Mouse (Mus musculus): ENCODE data around the gene Gck. TPM values are rescaled to one million over a fixed set of nuclear protein-coding genes. Genes with fewer than 3 reads are reported as not detected.

Gck gene
- polyA plus RNA-seq, 1 experiment from 2014 or later, result 1.3 TPM

GRCm38 (mm10) chr11:5862394-5863105, 87.3 kb downstream of the Gck start:
- no peak for ATAC-seq
- TF ChIP-seq CTCF (IDR thresholded peaks at IDR 0.05; ENCODE audit: low read depth) (no peak), EP300 (IDR thresholded peaks at IDR 0.05; ENCODE audit: low read depth) (no peak)
- peaks cover 8% of the 10 kb centered on the region for H3K4me1 ChIP-seq (ENCODE audit: insufficient read depth)
- H3K27me3 ChIP-seq (ENCODE audit: insufficient read depth, low read length), result peaks cover 18% of the 10 kb centered on the region
- no peaks in the 10 kb centered on the region for H3K36me3 ChIP-seq (replicated peaks; ENCODE audit: insufficient read depth, low read length)
- no peak overlapping the region; the same call in 1 of the 2 replicates for H3K9ac ChIP-seq (replicated peaks)
- DNase-seq, result no peak
- H3K4me3 ChIP-seq (ENCODE audit: low read depth, low read length), result peak overlapping the region; percentile 42
- no peak overlapping the region for H3K27ac ChIP-seq (ENCODE audit: low read depth)
- H3K4me2 ChIP-seq (ENCODE audit: low read depth, low read length), result peak overlapping the region; percentile 61
- WGBS (ENCODE audit: insufficient replicate concordance), result 16% methylated on average over 15 of the region's 15 CpGs
- no peaks in the 10 kb centered on the region for H3K9me3 ChIP-seq (ENCODE audit: low read length)

DNA sequence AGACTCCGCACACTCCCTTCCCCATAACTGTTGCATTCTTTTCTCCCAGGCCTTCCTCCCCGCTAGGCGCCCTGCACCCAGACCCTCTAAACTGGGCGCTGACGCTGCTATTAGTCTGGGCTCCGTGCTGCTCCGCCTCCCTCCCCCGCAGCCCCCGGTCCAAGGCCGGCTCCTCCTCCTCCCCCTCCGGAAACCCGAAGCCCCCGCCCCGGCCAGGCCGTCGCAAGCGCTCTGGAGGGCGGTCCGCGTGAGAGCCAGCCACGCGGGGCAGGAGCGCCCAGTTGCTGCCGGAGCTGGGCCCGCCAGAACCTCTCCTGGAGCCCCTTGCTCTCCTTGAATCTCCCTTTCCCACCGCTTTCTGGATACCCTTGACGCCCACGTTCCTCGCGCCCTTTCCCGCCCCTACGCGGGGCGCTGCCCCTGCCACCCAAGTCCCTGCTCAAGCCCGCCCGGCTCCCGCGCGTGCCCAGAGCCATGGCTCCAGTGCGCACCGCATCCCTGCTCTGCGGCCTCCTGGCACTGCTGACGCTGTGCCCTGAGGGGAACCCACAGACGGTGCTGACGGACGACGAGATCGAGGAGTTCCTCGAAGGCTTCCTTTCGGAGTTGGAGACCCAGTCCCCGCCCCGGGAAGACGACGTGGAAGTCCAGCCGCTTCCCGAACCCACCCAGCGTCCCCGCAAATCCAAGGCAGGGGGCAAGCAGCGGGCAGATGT, 88.0 kb downstream of the Gck start, which contains the start of gene Aebp1:
Gene Aebp1, plus strand, starts transcription at position 270 of the 716 bp plus-strand sequence.
- H3K4me2 ChIP-seq (ENCODE audit: low read depth, low read length), result peak within 1 kb of the TSS; percentile 61
- ATAC-seq (peak; percentile 40), DNase-seq (peak; percentile 45)
- TF ChIP-seq CTCF (IDR thresholded peaks at IDR 0.05; ENCODE audit: low read depth) (no peak), EP300 (IDR thresholded peaks at IDR 0.05; ENCODE audit: low read depth) (no peak)
- no peak within 1 kb of the TSS for H3K27ac ChIP-seq (ENCODE audit: low read depth)
- WGBS (ENCODE audit: insufficient replicate concordance), result 2% methylated on average over 48 of the region's 59 CpGs
- H3K27me3 ChIP-seq (ENCODE audit: insufficient read depth, low read length), result peaks cover 18% of the 10 kb centered on the region
- no peaks in the 10 kb centered on the region for H3K36me3 ChIP-seq (replicated peaks; ENCODE audit: insufficient read depth, low read length)
- peaks cover 8% of the 10 kb centered on the region for H3K4me1 ChIP-seq (ENCODE audit: insufficient read depth)
- peak within 1 kb of the TSS; percentile 42 for H3K4me3 ChIP-seq (ENCODE audit: low read depth, low read length)
- H3K9ac ChIP-seq (replicated peaks), result peak within 1 kb of the TSS; percentile 48
- H3K9me3 ChIP-seq (ENCODE audit: low read length), result no peaks in the 10 kb centered on the region

DNA sequence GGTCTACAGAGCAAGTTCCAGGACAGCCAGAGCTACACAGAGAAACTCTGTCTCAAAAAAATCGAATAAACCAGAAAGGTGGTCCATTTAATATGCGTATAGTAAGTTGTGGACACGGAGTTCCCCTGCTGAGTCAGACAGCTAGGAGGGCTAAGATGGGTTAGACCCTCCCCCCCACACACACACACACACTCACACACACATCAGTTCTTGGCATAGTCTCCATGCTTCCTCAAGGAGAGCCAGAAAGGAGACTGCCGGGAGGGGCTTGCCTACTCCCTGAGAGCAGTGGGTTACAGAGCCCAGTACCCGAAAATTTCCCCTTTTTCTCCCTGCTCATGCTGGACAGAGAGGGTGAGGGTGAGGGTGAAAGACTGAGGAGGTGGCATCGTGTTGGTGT, 89.2 kb downstream of the Gck start:
- no peak overlapping the region for H3K4me2 ChIP-seq (ENCODE audit: low read depth, low read length)
- DNase-seq, result no peak

DNA sequence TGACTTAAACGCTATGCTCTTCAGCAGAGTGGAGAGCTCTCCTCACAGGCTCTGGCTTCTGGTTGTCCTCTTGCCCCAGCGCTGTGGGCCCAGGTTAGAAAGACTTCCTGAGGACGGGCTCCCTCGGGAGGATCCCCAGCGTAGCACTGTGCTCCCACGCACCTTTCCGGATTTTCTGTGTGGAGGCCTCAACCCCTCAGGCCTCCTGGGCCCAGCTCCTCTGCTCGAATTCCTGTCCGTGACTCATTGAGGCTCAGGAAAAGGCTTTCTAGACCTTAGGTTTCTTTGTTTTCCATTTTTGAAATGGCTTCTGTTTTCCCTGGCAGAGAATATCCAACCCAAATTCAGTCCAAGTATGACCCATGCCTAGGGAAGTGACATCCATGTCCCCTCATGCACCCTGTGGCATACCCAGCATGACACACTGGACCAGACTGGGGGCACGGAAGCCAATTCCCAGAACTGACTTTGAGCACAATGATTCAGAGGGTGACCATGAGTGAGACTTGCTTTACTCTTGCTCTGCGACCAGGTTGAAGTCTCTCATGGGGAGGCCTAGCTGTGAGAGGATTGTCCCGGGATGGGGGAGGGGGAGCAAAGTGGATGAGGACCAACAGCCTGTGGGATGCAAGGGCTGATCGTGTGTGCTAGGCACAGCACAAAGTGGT, 89.9 kb downstream of the Gck start:
- Histone ChIP-seq H3K4me2 (ENCODE audit: low read depth, low read length) (no peak overlapping the region), H3K27ac (ENCODE audit: low read depth) (no peak overlapping the region), H3K27me3 (ENCODE audit: insufficient read depth, low read length) (peaks cover 18% of the 10 kb centered on the region), H3K9ac (replicated peaks) (no peak overlapping the region), H3K4me3 (ENCODE audit: low read depth, low read length) (no peak overlapping the region), H3K4me1 (ENCODE audit: insufficient read depth) (peaks cover 8% of the 10 kb centered on the region), H3K36me3 (replicated peaks; ENCODE audit: insufficient read depth, low read length) (no peaks in the 10 kb centered on the region), H3K9me3 (ENCODE audit: low read length) (no peaks in the 10 kb centered on the region)
- no peak for TF ChIP-seq EP300 (IDR thresholded peaks at IDR 0.05; ENCODE audit: low read depth)
- no peak for TF ChIP-seq CTCF (IDR thresholded peaks at IDR 0.05; ENCODE audit: low read depth)
- ATAC-seq (no peak), DNase-seq (no peak)
- 76% methylated on average over 13 of the region's 13 CpGs for WGBS (ENCODE audit: insufficient replicate concordance)

More for the DNA sequence above, 89.2 kb downstream of the Gck start:
- no peak for ATAC-seq
- H3K4me1 ChIP-seq (ENCODE audit: insufficient read depth), result peaks cover 8% of the 10 kb centered on the region
- no peaks in the 10 kb centered on the region for H3K9me3 ChIP-seq (ENCODE audit: low read length)
- no peaks in the 10 kb centered on the region for H3K36me3 ChIP-seq (replicated peaks; ENCODE audit: insufficient read depth, low read length)
- no peak overlapping the region for H3K9ac ChIP-seq (replicated peaks)
- peaks cover 18% of the 10 kb centered on the region for H3K27me3 ChIP-seq (ENCODE audit: insufficient read depth, low read length)
- 51% methylated on average over 6 of the region's 6 CpGs for WGBS (ENCODE audit: insufficient replicate concordance)
- no peak overlapping the region for H3K4me3 ChIP-seq (ENCODE audit: low read depth, low read length)
- no peak overlapping the region for H3K27ac ChIP-seq (ENCODE audit: low read depth)
- no peak for TF ChIP-seq EP300 (IDR thresholded peaks at IDR 0.05; ENCODE audit: low read depth)
- no peak for TF ChIP-seq CTCF (IDR thresholded peaks at IDR 0.05; ENCODE audit: low read depth)

DNA sequence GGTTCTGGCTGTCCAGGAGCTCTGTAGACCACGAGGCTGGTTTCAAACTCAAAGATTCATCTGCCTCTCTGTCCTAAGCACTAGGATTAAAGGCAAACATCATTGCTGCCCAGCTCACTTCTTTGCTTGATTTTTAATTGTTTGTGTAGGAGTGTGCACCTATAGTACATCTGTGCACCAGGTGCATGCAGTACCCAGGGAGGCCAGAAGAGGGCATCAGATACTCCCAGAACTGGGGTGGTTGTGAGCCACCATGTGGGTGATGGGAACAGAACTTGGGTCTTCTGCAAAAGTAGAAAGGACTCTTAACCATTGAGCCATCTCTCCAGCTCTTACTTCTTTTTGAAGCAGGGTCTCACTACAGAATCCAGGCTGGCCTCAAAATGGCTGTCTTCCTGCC, 91.2 kb downstream of the Gck start:
- no peak overlapping the region for H3K27ac ChIP-seq (ENCODE audit: low read depth)
- no peaks in the 10 kb centered on the region for H3K36me3 ChIP-seq (replicated peaks; ENCODE audit: insufficient read depth, low read length)
- TF ChIP-seq CTCF (IDR thresholded peaks at IDR 0.05; ENCODE audit: low read depth), result peak; percentile 52
- TF ChIP-seq EP300 (IDR thresholded peaks at IDR 0.05; ENCODE audit: low read depth), result no peak
- H3K4me1 ChIP-seq (ENCODE audit: insufficient read depth), result peaks cover 8% of the 10 kb centered on the region
- DNase-seq (no peak), ATAC-seq (no peak)
- H3K9me3 ChIP-seq (ENCODE audit: low read length), result no peaks in the 10 kb centered on the region
- WGBS (ENCODE audit: insufficient replicate concordance), result 58% methylated on average over 1 of the region's 1 CpGs
- H3K4me2 ChIP-seq (ENCODE audit: low read depth, low read length), result no peak overlapping the region
- no peak overlapping the region for H3K4me3 ChIP-seq (ENCODE audit: low read depth, low read length)
- peaks cover 18% of the 10 kb centered on the region for H3K27me3 ChIP-seq (ENCODE audit: insufficient read depth, low read length)
- H3K9ac ChIP-seq (replicated peaks), result no peak overlapping the region
